Mouse (Mus musculus): Measurements from ENCODE around the gene Calr3.

DNA sequence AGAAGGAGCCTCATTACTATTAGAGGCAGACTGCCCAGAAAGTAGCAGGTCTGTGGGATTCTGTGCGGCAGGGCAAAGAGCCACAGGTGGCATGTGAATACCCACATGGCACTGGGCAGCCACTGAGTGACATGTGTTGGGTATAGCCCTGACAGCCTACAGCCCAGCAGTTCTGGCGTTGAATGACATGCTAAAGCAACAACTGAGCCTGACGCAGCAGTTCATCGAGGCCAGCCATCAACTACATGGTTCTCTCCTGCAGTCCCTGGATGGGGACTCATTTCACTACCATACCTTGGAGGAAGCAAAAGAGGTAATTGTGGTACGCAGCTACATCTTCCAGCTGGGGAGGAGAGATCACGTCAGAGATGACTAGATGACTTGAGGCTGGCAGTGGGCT, 14.8 kb upstream of the Calr3 start:
- TF ChIP-seq EP300 (IDR thresholded peaks at IDR 0.05; ENCODE audit: low read depth): no peak
- TF ChIP-seq CTCF (IDR thresholded peaks at IDR 0.05; ENCODE audit: low read depth): no peak

All from liver, embryonic 14.5 days (tissue).